Mouse (Mus musculus) inflammation-experienced regulatory T-cells, adult 16 weeks (primary cell): Measurements from ENCODE around the gene Fggy. TPM values are rescaled to one million over a fixed set of nuclear protein-coding genes. Genes with fewer than 3 reads are reported as not detected.

ENCODE experiments used
- polyA plus RNA-seq: library from polyadenylated mRNA; unstranded; fragments of 100-300 nt; shearing (Covaris generic); gene quantifications from one replicate; pipeline ENCODE4 v1.2.1, GENCODE M21; 2017

The Fggy gene
- polyA plus RNA-seq: 9.5 TPM

GRCm38 (mm10) chr4:95557333-95557956 is at the start of gene Fggy:
Fggy (plus strand) TSS chr4:95557507.

GRCm38 (mm10) chr4:95966928-95967724 is 409.8 kb downstream of the Fggy start, which contains the start of gene Hook1:
Hook1 (plus strand) TSS chr4:95967240.

